Mouse (Mus musculus) embryonic facial prominence, embryonic 13.5 days (tissue): ENCODE measurements around the gene Adamtsl3. TPM values are rescaled to one million over a fixed set of nuclear protein-coding genes. Genes with fewer than 3 reads are reported as not detected.
A peak's percentile ranks its signal among the peaks of the same experiment; 100 is the strongest.

Experiments
- ATAC-seq: fragments of 200-750 bp; cut with Nextera tagmentation; 2 replicates; pipeline ENCODE4 v1.8.0; 2017; ENCODE audit warnings: low read depth; ENCODE audit not compliant: insufficient number of reproducible peaks, insufficient read depth, low FRiP score, low TSS enrichment
- H3K27ac ChIP-seq: fragments of 300-500 bp; sonication (generic); 2 replicates; pipeline ENCODE4 v1.5.1; 2015; ENCODE audit warnings: moderate library complexity, mild to moderate bottlenecking, inconsistent platforms
- H3K27me3 ChIP-seq: fragments of 300-500 bp; sonication (generic); 2 replicates; pipeline ENCODE4 v1.6.1; 2015; ENCODE audit warnings: mild to moderate bottlenecking, inconsistent platforms
- H3K36me3 ChIP-seq: fragments of 300-500 bp; sonication (generic); 2 replicates; pipeline ENCODE4 v1.6.1; 2015; ENCODE audit warnings: mild to moderate bottlenecking, inconsistent platforms
- H3K4me1 ChIP-seq: fragments of 300-500 bp; sonication (generic); 2 replicates; pipeline ENCODE4 v1.6.1; 2015; ENCODE audit warnings: inconsistent platforms
- H3K4me2 ChIP-seq: fragments of 300-500 bp; sonication (generic); 2 replicates; pipeline ENCODE4 v1.6.1; 2015; ENCODE audit warnings: moderate library complexity, mild to moderate bottlenecking, inconsistent platforms
- H3K4me3 ChIP-seq: fragments of 300-500 bp; sonication (generic); 2 replicates; pipeline ENCODE4 v1.5.1; 2015; ENCODE audit warnings: mild to moderate bottlenecking, inconsistent platforms
- H3K9ac ChIP-seq: fragments of 300-500 bp; sonication (generic); 2 replicates; pipeline ENCODE4 v1.6.1; 2015; ENCODE audit warnings: mild to moderate bottlenecking, inconsistent platforms
- H3K9me3 ChIP-seq: fragments of 300-500 bp; sonication (generic); 2 replicates; pipeline ENCODE4 v1.6.1; 2016; ENCODE audit warnings: inconsistent platforms
- WGBS: fragments of 180-500 bp; shearing (Covaris S2); methylation state at CpG from one replicate; pipeline ENCODE4 v1.1.7; 2015; ENCODE audit warnings: mixed read lengths; 5-methylcytosine and 5-hydroxymethylcytosine counted together
- polyA plus RNA-seq: library from polyadenylated mRNA; unstranded; fragments of >200 nt; fragmentation: Nextera tagmentation; extraction: Ambion mirVana; gene quantifications from 2 replicates; pipeline ENCODE4 v1.2.1, GENCODE M21; 2015

Gene Adamtsl3
- polyA plus RNA-seq, 1 experiment from 2014 or later, result 3.8 TPM

GRCm38 (mm10) chr7:82423602-82424001 is 88.1 kb downstream of the Adamtsl3 start:
- no peak overlapping the region for H3K4me3 ChIP-seq
- peaks cover 24% of the 10 kb centered on the region for H3K27me3 ChIP-seq
- H3K36me3 ChIP-seq, result no peaks in the 10 kb centered on the region
- no peaks in the 10 kb centered on the region for H3K9me3 ChIP-seq
- no peak for ATAC-seq
- WGBS, result 93% methylated on average over 2 of the region's 2 CpGs
- no peak overlapping the region for H3K9ac ChIP-seq
- H3K27ac ChIP-seq, result no peak overlapping the region
- H3K4me1 ChIP-seq, result peaks cover 58% of the 10 kb centered on the region
- H3K4me2 ChIP-seq, result no peak overlapping the region

GRCm38 (mm10) chr7:82424281-82424680 is 88.8 kb downstream of the Adamtsl3 start:
- H3K4me3 ChIP-seq, result no peak overlapping the region
- no peaks in the 10 kb centered on the region for H3K9me3 ChIP-seq
- H3K36me3 ChIP-seq, result no peaks in the 10 kb centered on the region
- peak overlapping the region; percentile 74 for H3K27ac ChIP-seq
- peak overlapping the region; percentile 49 for H3K4me2 ChIP-seq
- no peak overlapping the region for H3K9ac ChIP-seq
- H3K4me1 ChIP-seq, result peaks cover 52% of the 10 kb centered on the region
- 51% methylated on average over 1 of the region's 1 CpGs for WGBS
- H3K27me3 ChIP-seq, result peaks cover 26% of the 10 kb centered on the region
- no peak for ATAC-seq

- 21% methylated on average over 11 of the region's 11 CpGs for WGBS
- no peaks in the 10 kb centered on the region for H3K36me3 ChIP-seq
- peak overlapping the region; percentile 49 for H3K4me2 ChIP-seq
- peaks cover 43% of the 10 kb centered on the region for H3K4me1 ChIP-seq
- peaks cover 29% of the 10 kb centered on the region for H3K27me3 ChIP-seq
- ATAC-seq, result 0 out of 2 replicates have a peak, but pooled peaks have one; percentile 32
- no peak overlapping the region for H3K9ac ChIP-seq
- peak overlapping the region; percentile 48; the same call in 1 of the 2 replicates for H3K27ac ChIP-seq
- peak overlapping the region; percentile 12; the same call in 1 of the 2 replicates for H3K4me3 ChIP-seq
- H3K9me3 ChIP-seq, result no peaks in the 10 kb centered on the region
Measured at GRCm38 (mm10) chr7:82425374-82425773, 89.9 kb downstream of the Adamtsl3 start.

GRCm38 (mm10) chr7:82429447-82429846 is 94.0 kb downstream of the Adamtsl3 start:
- no peaks in the 10 kb centered on the region for H3K9me3 ChIP-seq
- no peak overlapping the region for H3K9ac ChIP-seq
- H3K27me3 ChIP-seq, result peaks cover 10% of the 10 kb centered on the region; the same call in 1 of the 2 replicates
- WGBS, result 70% methylated on average over 4 of the region's 4 CpGs
- no peak overlapping the region for H3K4me2 ChIP-seq
- H3K4me3 ChIP-seq, result no peak overlapping the region
- H3K36me3 ChIP-seq, result no peaks in the 10 kb centered on the region
- H3K27ac ChIP-seq, result no peak overlapping the region
- ATAC-seq, result no peak
- peaks cover 17% of the 10 kb centered on the region for H3K4me1 ChIP-seq

- Histone ChIP-seq H3K9ac (no peak overlapping the region), H3K27me3 (peaks cover 10% of the 10 kb centered on the region; the same call in 1 of the 2 replicates), H3K27ac (no peak overlapping the region), H3K4me2 (no peak overlapping the region), H3K36me3 (no peaks in the 10 kb centered on the region), H3K4me3 (no peak overlapping the region), H3K4me1 (no peaks in the 10 kb centered on the region), H3K9me3 (no peaks in the 10 kb centered on the region)
- 56% methylated on average over 2 of the region's 2 CpGs for WGBS
- no peak for ATAC-seq
Measured at GRCm38 (mm10) chr7:82431572-82431971, 96.1 kb downstream of the Adamtsl3 start.

GRCm38 (mm10) chr7:82433226-82433625 is 97.7 kb downstream of the Adamtsl3 start:
- 80% methylated on average over 2 of the region's 2 CpGs for WGBS

GRCm38 (mm10) chr7:82458376-82458775 is 122.9 kb downstream of the Adamtsl3 start:
- Histone ChIP-seq H3K4me1 (peaks cover 4% of the 10 kb centered on the region; the same call in 1 of the 2 replicates), H3K27me3 (no peaks in the 10 kb centered on the region), H3K27ac (no peak overlapping the region), H3K36me3 (no peaks in the 10 kb centered on the region), H3K4me3 (no peak overlapping the region), H3K9ac (no peak overlapping the region), H3K9me3 (no peaks in the 10 kb centered on the region), H3K4me2 (no peak overlapping the region)
- no peak for ATAC-seq
- WGBS, result 46% methylated on average over 2 of the region's 2 CpGs

More at GRCm38 (mm10) chr7:82433226-82433625, 97.7 kb downstream of the Adamtsl3 start:
- no peaks in the 10 kb centered on the region for H3K36me3 ChIP-seq
- H3K9ac ChIP-seq, result no peak overlapping the region
- no peaks in the 10 kb centered on the region for H3K4me1 ChIP-seq
- H3K4me3 ChIP-seq, result no peak overlapping the region
- H3K27me3 ChIP-seq, result peaks cover 10% of the 10 kb centered on the region; the same call in 1 of the 2 replicates
- ATAC-seq, result no peak
- no peak overlapping the region for H3K27ac ChIP-seq
- no peaks in the 10 kb centered on the region for H3K9me3 ChIP-seq
- H3K4me2 ChIP-seq, result no peak overlapping the region

- no peak overlapping the region for H3K4me2 ChIP-seq
- H3K4me1 ChIP-seq, result peaks cover 4% of the 10 kb centered on the region; the same call in 1 of the 2 replicates
- no peaks in the 10 kb centered on the region for H3K27me3 ChIP-seq
- H3K9ac ChIP-seq, result no peak overlapping the region
- H3K36me3 ChIP-seq, result no peaks in the 10 kb centered on the region
- no peaks in the 10 kb centered on the region for H3K9me3 ChIP-seq
- no peak for ATAC-seq
- no peak overlapping the region for H3K4me3 ChIP-seq
- WGBS, result 81% methylated on average over 10 of the region's 10 CpGs
- H3K27ac ChIP-seq, result no peak overlapping the region
Measured at GRCm38 (mm10) chr7:82462921-82463523, 127.5 kb downstream of the Adamtsl3 start.

GRCm38 (mm10) chr7:82464364-82464763 is 128.9 kb downstream of the Adamtsl3 start:
- ATAC-seq, result no peak
- Histone ChIP-seq H3K9ac (no peak overlapping the region), H3K36me3 (no peaks in the 10 kb centered on the region), H3K4me2 (no peak overlapping the region), H3K27me3 (no peaks in the 10 kb centered on the region), H3K27ac (no peak overlapping the region), H3K4me1 (peaks cover 4% of the 10 kb centered on the region; the same call in 1 of the 2 replicates), H3K4me3 (no peak overlapping the region), H3K9me3 (no peaks in the 10 kb centered on the region)
- WGBS, result 80% methylated on average over 2 of the region's 2 CpGs

- 72% methylated on average over 6 of the region's 6 CpGs for WGBS
- Histone ChIP-seq H3K4me3 (no peak overlapping the region), H3K4me2 (no peak overlapping the region), H3K9me3 (no peaks in the 10 kb centered on the region), H3K27me3 (no peaks in the 10 kb centered on the region), H3K9ac (no peak overlapping the region), H3K27ac (no peak overlapping the region), H3K36me3 (no peaks in the 10 kb centered on the region), H3K4me1 (peaks cover 4% of the 10 kb centered on the region; the same call in 1 of the 2 replicates)
- no peak for ATAC-seq
Measured at GRCm38 (mm10) chr7:82465437-82465836, 129.9 kb downstream of the Adamtsl3 start.

GRCm38 (mm10) chr7:82476441-82477221 is 141.1 kb downstream of the Adamtsl3 start:
- WGBS, result 66% methylated on average over 16 of the region's 16 CpGs
- Histone ChIP-seq H3K9ac (no peak overlapping the region), H3K27me3 (no peaks in the 10 kb centered on the region), H3K4me3 (no peak overlapping the region), H3K36me3 (no peaks in the 10 kb centered on the region), H3K4me1 (peaks cover 5% of the 10 kb centered on the region; the same call in 1 of the 2 replicates), H3K9me3 (no peaks in the 10 kb centered on the region), H3K27ac (no peak overlapping the region), H3K4me2 (no peak overlapping the region)
- no peak for ATAC-seq

GRCm38 (mm10) chr7:82478461-82478860 is 143.0 kb downstream of the Adamtsl3 start:
- ATAC-seq, result no peak
- no peak overlapping the region for H3K9ac ChIP-seq
- WGBS, result 80% methylated on average over 3 of the region's 3 CpGs

More at GRCm38 (mm10) chr7:82478461-82478860, 143.0 kb downstream of the Adamtsl3 start:
- H3K27ac ChIP-seq, result no peak overlapping the region
- H3K4me1 ChIP-seq, result peaks cover 5% of the 10 kb centered on the region; the same call in 1 of the 2 replicates
- no peaks in the 10 kb centered on the region for H3K9me3 ChIP-seq
- H3K4me3 ChIP-seq, result no peak overlapping the region
- H3K36me3 ChIP-seq, result no peaks in the 10 kb centered on the region
- H3K27me3 ChIP-seq, result no peaks in the 10 kb centered on the region
- no peak overlapping the region for H3K4me2 ChIP-seq
